Mouse (Mus musculus) T-cell, adult 2 months (primary cell): ENCODE data around the gene Arpp21.

Experiments
- DNase-seq: peaks from one replicate; pipeline ENCODE4 v3.0.0; 2022; ENCODE audit warnings: low spot score

The Arpp21 gene

GRCm38 (mm10) chr9:112230716-112231361 lies 4.9 kb downstream of the Arpp21 start:
- no peak for DNase-seq

- DNase-seq: no peak
These were observed 7.3 kb downstream of the Arpp21 start for GRCm38 (mm10) chr9:112228470-112228869.

GRCm38 (mm10) chr9:112227174-112227573 lies 8.6 kb downstream of the Arpp21 start:
- no peak for DNase-seq

- peak; percentile 6 for DNase-seq
These were observed 9.2 kb downstream of the Arpp21 start for GRCm38 (mm10) chr9:112226511-112226910.

GRCm38 (mm10) chr9:112225046-112225445 lies 10.7 kb downstream of the Arpp21 start:
- DNase-seq: peak; percentile 13

- no peak for DNase-seq
These were observed 16.4 kb downstream of the Arpp21 start for GRCm38 (mm10) chr9:112219372-112219771.

GRCm38 (mm10) chr9:112218237-112218636 lies 17.5 kb downstream of the Arpp21 start:
- DNase-seq: no peak

- peak; percentile 11 for DNase-seq
These were observed 18.6 kb downstream of the Arpp21 start for GRCm38 (mm10) chr9:112217161-112217560.

GRCm38 (mm10) chr9:112215030-112215806 lies 20.5 kb downstream of the Arpp21 start:
- no peak for DNase-seq

- DNase-seq: peak; percentile 11
These were observed 22.1 kb downstream of the Arpp21 start for GRCm38 (mm10) chr9:112213411-112214255.

- no peak for DNase-seq
These were observed 25.9 kb downstream of the Arpp21 start for GRCm38 (mm10) chr9:112209803-112210202.

GRCm38 (mm10) chr9:112207767-112208166 lies 28.0 kb downstream of the Arpp21 start:
- peak; percentile 62 for DNase-seq

- no peak for DNase-seq
These were observed 37.4 kb downstream of the Arpp21 start for GRCm38 (mm10) chr9:112198296-112198695.

- DNase-seq: no peak
These were observed 41.7 kb downstream of the Arpp21 start for GRCm38 (mm10) chr9:112194049-112194448.

- no peak for DNase-seq
These were observed 46.3 kb downstream of the Arpp21 start for GRCm38 (mm10) chr9:112189394-112189793.

- no peak for DNase-seq
These were observed 47.3 kb downstream of the Arpp21 start for GRCm38 (mm10) chr9:112188358-112188893.

GRCm38 (mm10) chr9:112187667-112188066 lies 48.1 kb downstream of the Arpp21 start:
- no peak for DNase-seq

GRCm38 (mm10) chr9:112186336-112187305 lies 49.1 kb downstream of the Arpp21 start:
- peak; percentile 44 for DNase-seq

- DNase-seq: no peak
These were observed 50.0 kb downstream of the Arpp21 start for GRCm38 (mm10) chr9:112185746-112186145.

- no peak for DNase-seq
These were observed 53.0 kb downstream of the Arpp21 start for GRCm38 (mm10) chr9:112182738-112183137.

- DNase-seq: no peak
These were observed 55.7 kb downstream of the Arpp21 start for GRCm38 (mm10) chr9:112180006-112180405.
